Mouse (Mus musculus) CH12.LX (cell line): ENCODE results near the gene Thbs4. TPM values are rescaled to one million over a fixed set of nuclear protein-coding genes. Genes with fewer than 3 reads are reported as not detected.

Source experiments
- DNase-seq: peaks from one replicate; pipeline ENCODE4 v3.0.0-alpha.2; 2013; ENCODE audit errors: extremely low read depth
- H3K27ac ChIP-seq: 2 replicates; pipeline ENCODE4 v1.5.1; 2012; ENCODE audit warnings: low read depth, mild to moderate bottlenecking, control low read depth, moderate library complexity; ENCODE audit not compliant: insufficient read depth
- H3K27me3 ChIP-seq: replicated peaks from 2 replicates; pipeline ENCODE3; 2012; ENCODE audit warnings: inconsistent platforms
- H3K36me3 ChIP-seq, 2 experiments: replicated peaks in 1 of 2; 2 replicates each; pipeline versions ENCODE3 to v1.6.1; 2012; ENCODE audit warnings: inconsistent platforms in 1 of 2, low read length in 1 of 2, mild to moderate bottlenecking in 1 of 2, mixed read lengths in 1 of 2, moderate library complexity in 1 of 2; ENCODE audit not compliant: control insufficient read depth in 1 of 2, insufficient read depth in 1 of 2
- H3K4me1 ChIP-seq, 2 experiments: 2 replicates each; pipeline ENCODE4 v1.6.1; 2012; ENCODE audit warnings: inconsistent platforms in 1 of 2, moderate library complexity in 1 of 2; ENCODE audit not compliant: insufficient read depth in 2 of 2, control insufficient read depth in 1 of 2
- H3K4me2 ChIP-seq: 2 replicates; pipeline ENCODE4 v1.6.1; 2012; ENCODE audit warnings: low read depth, mild to moderate bottlenecking, control low read depth; ENCODE audit not compliant: poor library complexity, insufficient read depth, severe bottlenecking
- H3K4me3 ChIP-seq, 3 experiments: fragments of 150-350 bp in 1 of 3; sonication (generic) in 1 of 3; replicated peaks in 1 of 3; 2 replicates each; pipeline versions ENCODE3 to v1.5.1; 2011 to 2012; ENCODE audit warnings: low read depth in 2 of 3, low read length in 2 of 3, mild to moderate bottlenecking in 2 of 3, moderate library complexity in 2 of 3, control low read depth in 1 of 3, improper control_type of control experiment in 1 of 3, inconsistent platforms in 1 of 3, mixed read lengths in 1 of 3; ENCODE audit not compliant: poor library complexity in 1 of 3
- H3K79me2 ChIP-seq: replicated peaks from 2 replicates; pipeline ENCODE4 v1.6.1; 2012; ENCODE audit warnings: mild to moderate bottlenecking, moderate library complexity; ENCODE audit not compliant: control insufficient read depth, poor library complexity, insufficient read depth, severe bottlenecking; ENCODE audit errors: extremely low read depth
- H3K9ac ChIP-seq: 2 replicates; pipeline ENCODE4 v1.6.1; 2012; ENCODE audit warnings: low read depth, mild to moderate bottlenecking, control low read depth, moderate library complexity; ENCODE audit not compliant: insufficient read depth
- H3K9me3 ChIP-seq: replicated peaks from 2 replicates; pipeline ENCODE3; 2012; ENCODE audit warnings: low read length, inconsistent platforms, mixed read lengths
- BHLHE40 ChIP-seq: IDR thresholded peaks from 2 replicates; pipeline ENCODE4 v1.6.1; 2011; ENCODE audit warnings: mild to moderate bottlenecking, low read depth, low read length, improper control_type of control experiment
- CHD1 ChIP-seq: IDR thresholded peaks from 2 replicates; pipeline ENCODE4 v1.6.1; 2012; ENCODE audit warnings: low read depth, low read length, improper control_type of control experiment, inconsistent platforms
- CHD2 ChIP-seq: IDR thresholded peaks from 2 replicates; pipeline ENCODE4 v1.6.1; 2011; ENCODE audit warnings: low read length, improper control_type of control experiment
- CTCF ChIP-seq, 2 experiments: IDR thresholded peaks in 1 of 2; conservative IDR thresholded peaks in 1 of 2; 2 replicates each; pipeline ENCODE4 v1.5.1; 2011 to 2012; ENCODE audit warnings: low read depth in 2 of 2, low read length in 2 of 2, improper control_type of control experiment in 1 of 2, inconsistent platforms in 1 of 2, mild to moderate bottlenecking in 1 of 2, moderate library complexity in 1 of 2
- ELF1 ChIP-seq: IDR thresholded peaks from 2 replicates; pipeline ENCODE4 v1.6.1; 2014; ENCODE audit warnings: low read depth, mild to moderate bottlenecking, inconsistent platforms, low read length, improper control_type of control experiment
- EP300 ChIP-seq: IDR thresholded peaks from 2 replicates; pipeline ENCODE4 v1.6.1; 2011; ENCODE audit warnings: low read length, improper control_type of control experiment
- HCFC1 ChIP-seq: IDR thresholded peaks from 2 replicates; pipeline ENCODE4 v1.6.1; 2012; ENCODE audit warnings: low read depth, mild to moderate bottlenecking, inconsistent platforms, low read length, improper control_type of control experiment
- IRF4 ChIP-seq: IDR thresholded peaks from 2 replicates; pipeline ENCODE4 v1.6.1; 2014; ENCODE audit warnings: low read depth, mild to moderate bottlenecking, inconsistent platforms, low read length, improper control_type of control experiment
- JUN ChIP-seq: IDR thresholded peaks from 2 replicates; pipeline ENCODE4 v1.6.1; 2011; ENCODE audit warnings: low read depth, mild to moderate bottlenecking, low read length, improper control_type of control experiment, moderate library complexity; ENCODE audit not compliant: insufficient read depth
- JUND ChIP-seq: conservative IDR thresholded peaks from 2 replicates; pipeline ENCODE4 v1.6.1; 2011; ENCODE audit warnings: low read depth, low read length, improper control_type of control experiment
- KAT2A ChIP-seq: IDR thresholded peaks from 2 replicates; pipeline ENCODE4 v1.6.1; 2012; ENCODE audit warnings: low read length, improper control_type of control experiment, inconsistent platforms; ENCODE audit not compliant: insufficient replicate concordance
- MAX ChIP-seq: IDR thresholded peaks from 2 replicates; pipeline ENCODE4 v1.6.1; 2011; ENCODE audit warnings: low read length, improper control_type of control experiment
- MEF2A ChIP-seq: IDR thresholded peaks from 2 replicates; pipeline ENCODE4 v1.6.1; 2014; ENCODE audit warnings: low read depth, mild to moderate bottlenecking, inconsistent platforms, low read length, improper control_type of control experiment, borderline replicate concordance
- NELFE ChIP-seq: IDR thresholded peaks from 2 replicates; pipeline ENCODE4 v1.6.1; 2011; ENCODE audit warnings: low read depth, low read length, improper control_type of control experiment
- NRF1 ChIP-seq: IDR thresholded peaks from 2 replicates; pipeline ENCODE4 v1.6.1; 2014; ENCODE audit warnings: low read depth, mild to moderate bottlenecking, inconsistent platforms, low read length, improper control_type of control experiment, moderate library complexity
- POLR2AphosphoS2 ChIP-seq: IDR thresholded peaks from 2 replicates; pipeline ENCODE4 v1.6.1; 2011; ENCODE audit warnings: low read depth, low read length, improper control_type of control experiment
- RAD21 ChIP-seq: IDR thresholded peaks from 2 replicates; pipeline ENCODE4 v1.6.1; 2011; ENCODE audit warnings: low read depth, mild to moderate bottlenecking, low read length, improper control_type of control experiment, moderate library complexity
- SMC3 ChIP-seq: IDR thresholded peaks from 2 replicates; pipeline ENCODE4 v1.6.1; 2011; ENCODE audit warnings: low read depth, low read length, improper control_type of control experiment
- TCF12 ChIP-seq: IDR thresholded peaks from 2 replicates; pipeline ENCODE4 v1.6.1; 2014; ENCODE audit warnings: low read depth, mild to moderate bottlenecking, inconsistent platforms, low read length, improper control_type of control experiment
- USF1 ChIP-seq: IDR thresholded peaks from 2 replicates; pipeline ENCODE4 v1.6.1; 2014; ENCODE audit warnings: low read depth, mild to moderate bottlenecking, inconsistent platforms, low read length, improper control_type of control experiment
- ZC3H11A ChIP-seq: IDR thresholded peaks from 2 replicates; pipeline ENCODE4 v1.6.1; 2012; ENCODE audit warnings: low read depth, mild to moderate bottlenecking, inconsistent platforms, low read length, improper control_type of control experiment
- ZKSCAN1 ChIP-seq: IDR thresholded peaks from 2 replicates; pipeline ENCODE4 v1.6.1; 2012; ENCODE audit warnings: low read depth, inconsistent platforms, low read length, improper control_type of control experiment, borderline replicate concordance
- ZNF384 ChIP-seq: IDR thresholded peaks from 2 replicates; pipeline ENCODE4 v1.6.1; 2012; ENCODE audit warnings: low read depth, low read length, improper control_type of control experiment, inconsistent platforms
- dilution Hi-C: fragments of 300-500 bp; cut with MboI; formaldehyde crosslinking; loops from 2 replicates; pipeline ENCODE4 v1.14.3; 2020; ENCODE audit warnings: low sequenced_read_pairs; ENCODE audit not compliant: extremely low pct_unique_long_range_greater_than_20kb, extremely low pct_ligation_motif_present
- in situ Hi-C: fragments of 300-500 bp; cut with MboI; formaldehyde crosslinking; loops from 3 replicates; pipeline ENCODE4 v1.14.3; 2019; ENCODE audit warnings: low sequenced_read_pairs, low pct_ligation_motif_present, low pct_unique_long_range_greater_than_20kb, mixed read lengths
- polyA plus RNA-seq: library from polyadenylated mRNA; unstranded; fragments of >175 nt; gene quantifications from 2 replicates; pipeline ENCODE4 v1.2.1, GENCODE M21; 2012; ENCODE audit warnings: low read depth; ENCODE audit not compliant: insufficient read length
- total RNA-seq, 2 experiments: library from RNA; depleted of rRNA; stranded (reverse); fragments of 300-350 nt in 1 of 2; fragments of >200 nt in 1 of 2; gene quantifications; 2 replicates each; pipeline ENCODE4 v1.2.3; 2012 to 2014

Thbs4 gene
- total and polyA plus RNA-seq, 3 experiments: not detected

DNA sequence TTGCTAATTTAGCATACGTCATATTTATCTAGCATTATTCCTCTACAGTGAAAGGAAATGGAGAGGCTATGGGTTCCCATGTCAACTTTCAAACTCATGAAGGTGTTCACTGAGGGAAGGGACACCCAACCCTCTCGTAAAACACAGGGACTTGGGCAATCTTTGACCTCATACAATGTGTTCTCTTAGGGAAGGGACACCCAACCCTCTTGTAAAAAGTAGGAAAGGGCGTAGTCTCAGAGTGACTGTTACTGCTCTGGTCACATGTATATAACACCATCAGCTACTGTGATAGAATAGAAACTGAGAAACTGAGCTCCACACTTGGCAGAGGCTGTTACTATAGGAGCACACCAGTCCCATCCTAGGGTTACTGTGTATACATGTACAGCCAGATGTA, 13.2 kb upstream of the Thbs4 start:
- Histone ChIP-seq H3K27ac (no peak overlapping the region), H3K9me3 (peaks cover 8% of the 10 kb centered on the region), H3K4me3 (no peak overlapping the region), H3K27me3 (no peaks in the 10 kb centered on the region), H3K79me2 (no peaks in the 10 kb centered on the region), H3K4me2 (no peak overlapping the region), H3K9ac (no peak overlapping the region), H3K4me1 (peaks cover 4 to 19% of the 10 kb centered on the region in 2 experiments; a peak in 3 of 4 replicates), H3K36me3 (no peaks in the 10 kb centered on the region)
- in situ Hi-C loops: no loop called here
- TF ChIP-seq IRF4 (no peak), ZKSCAN1 (no peak), ZC3H11A (no peak), JUND (no peak), NRF1 (no peak), USF1 (no peak), EP300 (no peak), CHD2 (no peak), RAD21 (no peak), KAT2A (no peak), MEF2A (no peak), TCF12 (no peak), POLR2AphosphoS2 (no peak), NELFE (no peak), CHD1 (no peak), CTCF (conservative IDR thresholded peaks at IDR 0.05 in 1 of 2, IDR thresholded peaks at IDR 0.05 in 1 of 2; ENCODE audit: low read depth in 2 of 2, low read length in 2 of 2) (no peak), HCFC1 (no peak)
- dilution Hi-C loops: no loop called here
- no peak for DNase-seq

GRCm38 (mm10) chr13:92806785-92807184, 12.2 kb upstream of the Thbs4 start:
- Histone ChIP-seq H3K27ac (no peak overlapping the region), H3K4me2 (no peak overlapping the region), H3K4me3 (no peak overlapping the region), H3K36me3 (no peaks in the 10 kb centered on the region), H3K9ac (no peak overlapping the region), H3K4me1 (peaks cover 4 to 19% of the 10 kb centered on the region in 2 experiments; a peak in 3 of 4 replicates), H3K79me2 (no peaks in the 10 kb centered on the region), H3K27me3 (peaks cover 3% of the 10 kb centered on the region), H3K9me3 (peaks cover 8% of the 10 kb centered on the region)
- dilution Hi-C loops (no loop called here), in situ Hi-C loops (no loop called here)
- DNase-seq: peak; percentile 48
- peak; percentile 71; the same call in 1 of the 2 replicates for TF ChIP-seq EP300
- TF ChIP-seq ELF1: peak; percentile 8; the same call in 1 of the 2 replicates
- 0 out of 2 replicates have a peak, but pooled peaks have one; percentile 4 for TF ChIP-seq ZNF384
- TF ChIP-seq HCFC1: no peak
- TF ChIP-seq MAX: no peak
- TF ChIP-seq RAD21: no peak
- TF ChIP-seq MEF2A: 0 out of 2 replicates have a peak, but pooled peaks have one; percentile 14
- peak; percentile 30; the same call in 1 of the 2 replicates for TF ChIP-seq JUN
- no peak for TF ChIP-seq SMC3
- no peak for TF ChIP-seq BHLHE40
- TF ChIP-seq IRF4: peak; percentile 67; the same call in 1 of the 2 replicates
- no peak for TF ChIP-seq CHD1
